Mouse (Mus musculus) hindbrain, embryonic 13.5 days (tissue): ENCODE results near the gene Gm44805. TPM values are rescaled to one million over a fixed set of nuclear protein-coding genes. Genes with fewer than 3 reads are reported as not detected.
"Not testable (repeated sequence)": the region's sequence is repeated elsewhere in the genome, so short reads cannot be mapped to it uniquely, and the experiment has no call there.

ENCODE experiments used
- ATAC-seq: fragments of 200-750 bp; cut with Nextera tagmentation; 2 replicates; pipeline ENCODE4 v1.8.0; 2017; ENCODE audit warnings: moderate TSS enrichment; ENCODE audit not compliant: low FRiP score
- H3K27ac ChIP-seq: fragments of 300-500 bp; sonication (generic); 2 replicates; pipeline ENCODE4 v1.5.1; 2015; ENCODE audit warnings: inconsistent platforms, mild to moderate bottlenecking, moderate library complexity
- H3K27me3 ChIP-seq: fragments of 300-500 bp; sonication (generic); 2 replicates; pipeline ENCODE4 v1.6.1; 2015; ENCODE audit warnings: mild to moderate bottlenecking, inconsistent platforms
- H3K36me3 ChIP-seq: fragments of 300-500 bp; sonication (generic); 2 replicates; pipeline ENCODE4 v1.6.1; 2015; ENCODE audit warnings: mild to moderate bottlenecking, inconsistent platforms
- H3K4me1 ChIP-seq: fragments of 300-500 bp; sonication (generic); replicated peaks from 2 replicates; pipeline ENCODE4 v1.6.1; 2015; ENCODE audit warnings: inconsistent platforms
- H3K4me2 ChIP-seq: fragments of 300-500 bp; sonication (generic); 2 replicates; pipeline ENCODE4 v1.6.1; 2015; ENCODE audit warnings: inconsistent platforms, mild to moderate bottlenecking, moderate library complexity
- H3K4me3 ChIP-seq: fragments of 300-500 bp; sonication (generic); 2 replicates; pipeline ENCODE4 v1.5.1; 2015; ENCODE audit warnings: mild to moderate bottlenecking, inconsistent platforms
- H3K9ac ChIP-seq: fragments of 300-500 bp; sonication (generic); 2 replicates; pipeline ENCODE4 v1.6.1; 2015; ENCODE audit warnings: mild to moderate bottlenecking, inconsistent platforms
- H3K9me3 ChIP-seq: fragments of 300-500 bp; sonication (generic); 2 replicates; pipeline ENCODE4 v1.6.1; 2016; ENCODE audit warnings: inconsistent platforms
- WGBS: fragments of 180-500 bp; shearing (Covaris S2); methylation state at CpG from one replicate; pipeline ENCODE4 v1.1.7; 2015; 5-methylcytosine and 5-hydroxymethylcytosine counted together
- polyA plus RNA-seq: library from polyadenylated mRNA; unstranded; fragments of >200 nt; fragmentation: Nextera tagmentation; extraction: Ambion mirVana; gene quantifications from 2 replicates; pipeline ENCODE4 v1.2.1, GENCODE M21; 2015

Gene Gm44805
- polyA plus RNA-seq, 1 experiment from 2014 or later: not detected

DNA sequence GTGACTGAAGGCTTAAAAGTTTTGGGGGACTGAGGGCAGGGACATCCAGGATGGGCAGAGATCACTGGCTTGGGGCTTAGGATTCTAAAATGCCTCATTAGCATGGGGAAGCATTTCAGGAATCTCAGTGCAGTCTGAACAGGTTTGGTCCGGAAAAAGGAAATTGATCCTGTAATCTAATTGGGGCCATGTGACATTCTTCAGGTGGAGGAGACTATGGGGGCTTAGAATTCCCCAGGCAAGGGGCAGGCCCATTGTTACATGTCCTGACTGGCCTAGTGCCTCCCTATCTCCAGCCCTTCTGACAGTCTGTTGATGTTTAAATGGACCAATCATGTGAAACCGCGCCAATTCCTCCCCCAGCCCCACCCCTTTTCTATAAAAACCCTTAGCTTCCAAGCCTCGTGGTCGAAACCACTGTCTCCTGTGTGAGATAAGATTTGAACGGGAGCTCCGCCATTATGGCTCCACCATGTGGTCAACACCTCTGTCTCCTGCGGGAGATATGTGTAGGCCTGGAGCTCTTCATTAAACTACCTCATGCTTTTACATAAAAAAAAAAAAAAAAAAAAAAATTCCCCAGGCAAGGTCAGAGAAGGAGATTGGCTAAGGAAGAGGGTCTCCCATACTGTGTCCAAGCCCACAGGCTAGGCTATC, 5.8 kb upstream of the Gm44805 start:
- not testable (repeated sequence) for H3K27ac ChIP-seq, H3K9me3 ChIP-seq, H3K4me3 ChIP-seq, H3K27me3 ChIP-seq, H3K36me3 ChIP-seq, H3K4me2 ChIP-seq, H3K9ac ChIP-seq, ATAC-seq, H3K4me1 ChIP-seq
- WGBS: 73% methylated on average over 8 of the region's 8 CpGs

DNA sequence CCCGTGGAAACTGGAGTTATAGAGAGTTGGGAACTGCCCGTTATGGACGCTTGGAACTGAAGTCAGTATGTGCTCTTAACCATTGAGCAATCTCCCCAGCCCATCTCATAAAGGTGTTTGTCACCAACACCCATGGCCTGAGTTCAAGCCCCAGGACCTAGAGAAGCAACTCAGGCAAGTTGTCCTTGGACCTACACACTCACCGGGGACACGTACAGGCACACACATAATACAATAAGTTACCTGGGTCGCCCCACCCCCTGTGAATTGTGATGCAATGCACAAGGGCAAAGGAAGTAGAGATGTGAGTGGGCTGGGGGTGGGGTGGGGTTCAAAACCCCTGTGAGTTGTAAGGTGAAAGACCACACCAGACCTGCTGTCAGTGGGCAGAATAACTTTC, 5.3 kb upstream of the Gm44805 start:
- Histone ChIP-seq H3K4me3 (no peak overlapping the region), H3K9me3 (no peaks in the 10 kb centered on the region), H3K4me2 (no peak overlapping the region), H3K27ac (no peak overlapping the region), H3K4me1 (no peaks in the 10 kb centered on the region), H3K27me3 (no peaks in the 10 kb centered on the region), H3K36me3 (no peaks in the 10 kb centered on the region), H3K9ac (no peak overlapping the region)
- WGBS: 86% methylated on average over 6 of the region's 6 CpGs
- no peak for ATAC-seq

- no peaks in the 10 kb centered on the region for H3K36me3 ChIP-seq
- H3K27ac ChIP-seq: no peak overlapping the region
- H3K9ac ChIP-seq: no peak overlapping the region
- H3K9me3 ChIP-seq: no peaks in the 10 kb centered on the region
- no peak for ATAC-seq
- no peaks in the 10 kb centered on the region for H3K4me1 ChIP-seq
- WGBS: 68% methylated on average over 4 of the region's 4 CpGs
- no peak overlapping the region for H3K4me3 ChIP-seq
- H3K4me2 ChIP-seq: no peak overlapping the region
- no peaks in the 10 kb centered on the region for H3K27me3 ChIP-seq
Measured at GRCm38 (mm10) chr7:19685374-19685773, 4.2 kb upstream of the Gm44805 start.

DNA sequence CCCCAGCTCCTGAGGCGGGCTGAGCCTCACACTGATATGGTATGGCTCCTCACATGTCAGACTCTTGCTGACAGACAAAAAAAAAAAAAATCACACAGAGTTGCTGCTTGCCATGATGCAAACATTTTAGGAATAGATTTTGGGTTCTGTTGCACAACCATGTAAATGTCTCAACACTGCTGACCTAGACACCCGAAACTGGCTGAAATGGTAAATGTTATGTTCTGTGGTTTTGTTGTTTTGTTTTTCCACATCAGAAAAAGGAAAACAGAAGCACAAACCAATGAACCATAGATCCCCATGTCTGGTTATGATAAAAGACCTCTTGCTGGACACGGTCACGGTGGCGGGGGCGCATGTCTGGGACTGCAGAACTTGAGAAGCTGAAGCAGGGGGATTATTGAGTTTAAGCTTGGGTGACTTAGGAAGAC, 2.6 kb upstream of the Gm44805 start:
- Histone ChIP-seq H3K27me3 (no peaks in the 10 kb centered on the region), H3K9me3 (no peaks in the 10 kb centered on the region), H3K4me1 (no peaks in the 10 kb centered on the region), H3K36me3 (no peaks in the 10 kb centered on the region), H3K4me2 (no peak overlapping the region), H3K27ac (no peak overlapping the region), H3K9ac (no peak overlapping the region), H3K4me3 (no peak overlapping the region)
- WGBS: 91% methylated on average over 6 of the region's 6 CpGs
- no peak for ATAC-seq

DNA sequence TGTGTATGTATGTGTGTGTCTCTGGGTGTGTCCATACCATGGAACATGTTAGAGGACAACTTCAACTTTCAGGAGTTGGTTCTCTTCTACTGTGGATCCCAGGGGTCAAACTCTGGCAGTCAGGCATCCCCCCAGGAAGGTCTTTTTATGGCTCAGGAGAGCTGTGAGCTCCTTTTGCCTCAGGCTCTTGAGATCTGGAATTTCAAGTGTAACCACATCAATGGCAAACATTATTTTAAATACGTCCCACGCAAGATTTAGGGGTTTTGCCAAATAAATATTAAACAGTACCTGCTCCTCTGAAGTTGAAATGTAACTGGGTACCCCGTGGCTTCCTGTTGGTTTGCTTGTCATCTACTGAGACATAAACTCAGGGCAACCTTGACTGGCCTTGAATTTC, 1.8 kb upstream of the Gm44805 start:
- Histone ChIP-seq H3K9ac (no peak overlapping the region), H3K4me3 (no peak overlapping the region), H3K4me2 (no peak overlapping the region), H3K27me3 (no peaks in the 10 kb centered on the region), H3K27ac (no peak overlapping the region), H3K9me3 (no peaks in the 10 kb centered on the region), H3K36me3 (no peaks in the 10 kb centered on the region), H3K4me1 (no peaks in the 10 kb centered on the region)
- no peak for ATAC-seq
- 92% methylated on average over 3 of the region's 3 CpGs for whole genome bisulfite sequencing

GRCm38 (mm10) chr7:19680702-19681101, 521 bp downstream of the Gm44805 start:
- 87% methylated on average over 2 of the region's 2 CpGs for WGBS
- H3K36me3 ChIP-seq: no peaks in the 10 kb centered on the region
- H3K4me2 ChIP-seq: no peak overlapping the region
- H3K9me3 ChIP-seq: no peaks in the 10 kb centered on the region
- ATAC-seq: no peak
- no peaks in the 10 kb centered on the region for H3K27me3 ChIP-seq
- H3K4me3 ChIP-seq: no peak overlapping the region
- H3K4me1 ChIP-seq: no peaks in the 10 kb centered on the region
- H3K9ac ChIP-seq: no peak overlapping the region
- H3K27ac ChIP-seq: no peak overlapping the region

DNA sequence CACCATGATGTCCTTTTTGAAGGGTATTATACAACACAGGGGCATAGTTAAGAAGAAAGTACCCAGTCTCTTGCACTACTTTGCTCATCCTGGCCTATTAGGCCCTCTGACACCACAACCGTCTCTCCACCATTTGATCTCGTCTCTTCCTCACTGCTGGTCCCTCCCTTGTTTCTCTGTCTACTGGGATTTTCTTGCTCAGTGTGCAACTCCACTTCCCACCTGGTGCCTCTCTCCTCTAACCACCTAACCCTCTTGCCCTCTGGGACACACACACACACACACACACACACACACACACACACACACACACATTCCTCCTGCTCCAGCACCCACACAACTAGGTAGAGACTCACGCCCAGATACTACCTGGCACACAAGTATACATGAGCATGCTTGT, 2.3 kb downstream of the Gm44805 start:
- no peaks in the 10 kb centered on the region for H3K9me3 ChIP-seq
- no peaks in the 10 kb centered on the region for H3K4me1 ChIP-seq
- H3K9ac ChIP-seq: no peak overlapping the region
- H3K27me3 ChIP-seq: no peaks in the 10 kb centered on the region
- ATAC-seq: no peak
- 88% methylated on average over 3 of the region's 3 CpGs for WGBS
- no peak overlapping the region for H3K27ac ChIP-seq
- H3K36me3 ChIP-seq: no peaks in the 10 kb centered on the region
- no peak overlapping the region for H3K4me2 ChIP-seq
- H3K4me3 ChIP-seq: no peak overlapping the region

GRCm38 (mm10) chr7:19677872-19678271, 3.4 kb downstream of the Gm44805 start, which contains the start of gene Apoc2:
TSS of gene Apoc2 (minus strand) at chr7:19677941.
- no peak for ATAC-seq
- no peak within 1 kb of the TSS for H3K4me3 ChIP-seq
- no peaks in the 10 kb centered on the region for H3K36me3 ChIP-seq
- H3K4me2 ChIP-seq: no peak within 1 kb of the TSS
- no peaks in the 10 kb centered on the region for H3K4me1 ChIP-seq
- H3K9me3 ChIP-seq: no peaks in the 10 kb centered on the region
- H3K27me3 ChIP-seq: no peaks in the 10 kb centered on the region
- no peak within 1 kb of the TSS for H3K9ac ChIP-seq
- no peak within 1 kb of the TSS for H3K27ac ChIP-seq
- 80% methylated on average over 8 of the region's 8 CpGs for WGBS

DNA sequence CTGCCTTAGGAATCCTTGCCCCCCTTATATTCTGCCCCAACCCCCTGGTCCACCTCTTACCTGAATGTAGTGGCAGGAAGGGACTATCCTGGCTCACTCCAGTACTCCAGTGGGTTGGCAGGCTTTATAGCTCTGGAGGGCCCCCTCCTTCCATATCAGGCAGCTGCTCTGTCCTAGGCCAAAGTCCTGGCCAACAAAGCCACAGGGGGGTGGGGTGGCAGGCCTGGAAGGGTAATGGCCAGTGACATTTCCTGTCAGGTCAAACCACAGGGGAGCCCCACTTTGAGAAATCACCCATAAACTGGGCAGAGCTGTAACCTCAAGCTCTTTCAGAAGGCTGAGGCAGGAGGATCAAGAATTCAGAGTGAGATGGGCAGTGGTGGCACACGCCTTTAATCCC, 4.6 kb downstream of the Gm44805 start:
- no peaks in the 10 kb centered on the region for H3K4me1 ChIP-seq
- H3K9ac ChIP-seq: no peak overlapping the region
- no peak overlapping the region for H3K4me2 ChIP-seq
- no peaks in the 10 kb centered on the region for H3K27me3 ChIP-seq
- H3K27ac ChIP-seq: no peak overlapping the region
- no peaks in the 10 kb centered on the region for H3K9me3 ChIP-seq
- H3K4me3 ChIP-seq: no peak overlapping the region
- 87% methylated on average over 1 of the region's 1 CpGs for WGBS
- no peaks in the 10 kb centered on the region for H3K36me3 ChIP-seq
- ATAC-seq: no peak

- H3K4me3 ChIP-seq: no peak overlapping the region
- no peaks in the 10 kb centered on the region for H3K36me3 ChIP-seq
- H3K9me3 ChIP-seq: no peaks in the 10 kb centered on the region
- no peaks in the 10 kb centered on the region for H3K4me1 ChIP-seq
- WGBS: 88% methylated on average over 10 of the region's 10 CpGs
- no peaks in the 10 kb centered on the region for H3K27me3 ChIP-seq
- ATAC-seq: no peak
- H3K27ac ChIP-seq: no peak overlapping the region
- no peak overlapping the region for H3K9ac ChIP-seq
- H3K4me2 ChIP-seq: no peak overlapping the region
Measured at GRCm38 (mm10) chr7:19675824-19676223, 5.4 kb downstream of the Gm44805 start.

GRCm38 (mm10) chr7:19673083-19673699, 8.0 kb downstream of the Gm44805 start:
- Histone ChIP-seq H3K4me2 (no peak overlapping the region), H3K27me3 (no peaks in the 10 kb centered on the region), H3K4me3 (no peak overlapping the region), H3K27ac (no peak overlapping the region), H3K9me3 (no peaks in the 10 kb centered on the region), H3K36me3 (no peaks in the 10 kb centered on the region), H3K4me1 (peaks cover 6% of the 10 kb centered on the region; the same call in 1 of the 2 replicates), H3K9ac (no peak overlapping the region)
- WGBS: 70% methylated on average over 14 of the region's 14 CpGs
- no peak for ATAC-seq

GRCm38 (mm10) chr7:19671511-19671910, 9.7 kb downstream of the Gm44805 start:
- Histone ChIP-seq H3K4me1 (peaks cover 6% of the 10 kb centered on the region; the same call in 1 of the 2 replicates), H3K9ac (no peak overlapping the region), H3K4me2 (no peak overlapping the region), H3K27ac (no peak overlapping the region), H3K36me3 (no peaks in the 10 kb centered on the region), H3K27me3 (no peaks in the 10 kb centered on the region), H3K4me3 (no peak overlapping the region), H3K9me3 (no peaks in the 10 kb centered on the region)
- no peak for ATAC-seq
- 67% methylated on average over 10 of the region's 10 CpGs for WGBS
